Mouse (Mus musculus) ES-Bruce4 (cell line): Measurements from ENCODE around the gene Gm4787. TPM values are rescaled to one million over a fixed set of nuclear protein-coding genes. Genes with fewer than 3 reads are reported as not detected.
"Not testable (repeated sequence)": the region's sequence is repeated elsewhere in the genome, so short reads cannot be mapped to it uniquely, and the experiment has no call there.

Experiments used
- H3K27ac ChIP-seq: 2 replicates; pipeline ENCODE4 v1.5.1; 2012; ENCODE audit warnings: low read length, inconsistent platforms; ENCODE audit not compliant: insufficient read depth
- H3K27me3 ChIP-seq: 2 replicates; pipeline ENCODE4 v1.6.1; 2012; ENCODE audit warnings: mild to moderate bottlenecking, low read length, inconsistent platforms; ENCODE audit not compliant: control insufficient read depth, poor library complexity, insufficient read depth, severe bottlenecking
- H3K36me3 ChIP-seq: 2 replicates; pipeline ENCODE4 v1.6.1; 2012; ENCODE audit warnings: inconsistent platforms, mild to moderate bottlenecking, low read length, moderate library complexity; ENCODE audit not compliant: control insufficient read depth, poor library complexity, insufficient read depth, severe bottlenecking
- H3K4me1 ChIP-seq: one replicate; pipeline ENCODE4 v1.8.1; 2011; ENCODE audit warnings: low read length; ENCODE audit not compliant: control insufficient read depth, insufficient read depth
- H3K4me3 ChIP-seq: 2 replicates; pipeline ENCODE4 v1.5.1; 2011; ENCODE audit warnings: low read depth, mild to moderate bottlenecking, low read length
- H3K9ac ChIP-seq: 2 replicates; pipeline ENCODE4 v1.6.1; 2012; ENCODE audit warnings: low read depth, mild to moderate bottlenecking, inconsistent platforms; ENCODE audit not compliant: poor library complexity, severe bottlenecking
- H3K9me3 ChIP-seq: replicated peaks from 2 replicates; pipeline ENCODE4 v1.6.1; 2012; ENCODE audit warnings: mild to moderate bottlenecking, low read length, inconsistent platforms; ENCODE audit not compliant: control insufficient read depth, poor library complexity, insufficient read depth, severe bottlenecking
- CTCF ChIP-seq: IDR thresholded peaks from one replicate; pipeline ENCODE4 v1.8.1; 2011; ENCODE audit warnings: low read depth, low read length
- EP300 ChIP-seq: IDR thresholded peaks from 2 replicates; pipeline ENCODE4 v1.6.1; 2011; ENCODE audit warnings: low read depth, low read length; ENCODE audit not compliant: insufficient read depth
- POLR2A ChIP-seq: IDR thresholded peaks from one replicate; pipeline ENCODE4 v1.8.1; 2011; ENCODE audit warnings: low read length; ENCODE audit not compliant: insufficient read depth
- polyA plus RNA-seq: library from polyadenylated mRNA; stranded (reverse); fragments of >200 nt; gene quantifications from 2 replicates; pipeline ENCODE4 v1.2.4, GENCODE M21; 2011; ENCODE audit warnings: low read depth; ENCODE audit not compliant: missing spikeins, insufficient read depth, insufficient read length

The Gm4787 gene
- polyA plus RNA-seq: 1.4 and 2.2 TPM in 2 replicates

DNA sequence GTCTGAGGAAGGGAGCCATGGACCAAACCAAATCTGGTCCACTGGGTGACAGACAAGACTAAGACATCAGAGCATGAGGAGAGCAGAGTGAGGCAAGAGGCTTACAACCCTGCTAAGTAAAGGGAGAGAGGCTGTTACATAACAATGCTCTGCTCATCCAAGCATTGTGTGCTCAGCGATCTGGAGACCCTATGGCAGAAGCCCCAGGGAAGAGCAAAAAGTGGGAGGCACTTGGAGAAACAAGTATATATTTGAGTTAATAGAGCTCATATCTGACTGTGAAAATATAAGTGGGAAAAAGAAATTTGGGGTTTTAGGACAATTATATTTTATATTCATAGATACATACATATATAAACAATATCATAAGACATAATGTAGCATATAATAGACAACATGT, at the start of gene Gm4787:
Gene Gm4787, minus strand, starts transcription at position 101 of the 400 bp plus-strand sequence.
- not testable (repeated sequence) for H3K27me3 ChIP-seq, H3K4me1 ChIP-seq, H3K4me3 ChIP-seq, H3K36me3 ChIP-seq, H3K27ac ChIP-seq, H3K9ac ChIP-seq, H3K9me3 ChIP-seq

DNA sequence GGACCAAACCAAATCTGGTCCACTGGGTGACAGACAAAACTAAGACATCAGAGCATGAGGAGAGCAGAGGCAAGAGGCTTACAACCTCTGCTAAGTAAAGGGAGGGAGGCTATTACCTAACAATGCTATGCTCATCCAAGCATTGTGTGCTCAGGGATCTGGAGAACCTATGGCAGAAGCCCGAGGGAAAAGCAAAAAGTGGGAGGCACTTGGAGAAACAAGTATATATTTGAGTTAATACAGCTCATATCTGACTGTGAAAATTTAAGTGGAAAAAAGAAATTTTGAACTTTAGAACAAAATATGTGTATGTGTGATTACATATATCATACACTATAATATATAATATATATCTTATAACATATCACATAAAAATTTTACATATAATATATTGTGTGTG, 42.6 kb upstream of the Gm4787 start, which contains the start of gene Adam4:
Gene Adam4, minus strand, starts transcription at position 101 of the 400 bp plus-strand sequence.
- no peaks in the 10 kb centered on the region; the same call in 1 of the 2 replicates for H3K36me3 ChIP-seq
- H3K9me3 ChIP-seq: peaks cover 30% of the 10 kb centered on the region
- H3K9ac ChIP-seq: no peak within 1 kb of the TSS
- no peak within 1 kb of the TSS for H3K4me3 ChIP-seq
- H3K27me3 ChIP-seq: no peaks in the 10 kb centered on the region
- TF ChIP-seq POLR2A: no peak
- no peak for TF ChIP-seq CTCF
- TF ChIP-seq EP300: no peak
- no peaks in the 10 kb centered on the region for H3K4me1 ChIP-seq
- H3K27ac ChIP-seq: no peak within 1 kb of the TSS

DNA sequence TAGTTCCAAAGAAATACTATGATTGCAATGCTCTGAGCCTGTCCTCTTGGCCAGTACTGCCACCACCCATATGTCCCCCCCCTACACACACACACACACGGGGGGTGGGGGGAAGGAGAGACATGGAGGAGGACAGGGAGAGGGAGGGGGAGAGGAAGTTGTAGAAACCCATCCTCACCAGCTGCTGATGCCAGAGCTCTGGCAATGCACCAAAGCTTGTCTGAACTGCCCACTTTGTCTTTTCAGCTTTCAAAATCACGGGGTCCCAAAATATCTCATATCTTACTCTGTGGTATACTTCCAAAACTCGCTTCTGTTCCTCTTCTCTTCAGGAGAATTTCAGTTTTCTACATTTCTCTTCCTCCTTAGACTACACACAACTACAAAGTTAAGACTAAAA, 33.9 kb upstream of the Gm4787 start:
- Histone ChIP-seq H3K4me1 (no peaks in the 10 kb centered on the region), H3K27me3 (no peaks in the 10 kb centered on the region), H3K9ac (no peak overlapping the region), H3K9me3 (no peaks in the 10 kb centered on the region), H3K36me3 (no peaks in the 10 kb centered on the region), H3K4me3 (no peak overlapping the region), H3K27ac (no peak overlapping the region)
- TF ChIP-seq EP300: no peak
- TF ChIP-seq POLR2A: no peak
- TF ChIP-seq CTCF: no peak

DNA sequence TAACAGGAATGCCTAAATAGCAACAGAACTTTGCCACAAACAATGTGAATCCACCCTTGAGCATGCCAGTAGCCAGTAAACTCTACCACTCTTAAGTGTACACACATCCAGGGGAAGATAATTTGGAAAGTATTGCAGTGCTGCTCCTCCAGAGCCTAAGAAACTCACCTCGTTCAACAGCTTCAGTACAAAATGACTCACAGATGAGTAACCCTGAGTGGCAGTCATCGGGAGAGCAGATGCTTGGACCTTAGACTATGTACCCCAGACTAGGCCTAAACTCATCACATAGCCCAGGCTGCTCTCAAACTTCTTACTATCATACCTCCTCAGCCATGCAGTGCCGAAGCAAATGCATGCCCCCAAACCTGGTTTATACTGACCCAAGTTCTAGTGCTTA, 29.7 kb upstream of the Gm4787 start:
- H3K27me3 ChIP-seq: no peaks in the 10 kb centered on the region
- H3K36me3 ChIP-seq: no peaks in the 10 kb centered on the region
- H3K4me3 ChIP-seq: no peak overlapping the region
- H3K9me3 ChIP-seq: no peaks in the 10 kb centered on the region
- TF ChIP-seq POLR2A (no peak), EP300 (no peak), CTCF (no peak)
- H3K27ac ChIP-seq: no peak overlapping the region
- H3K9ac ChIP-seq: no peak overlapping the region
- H3K4me1 ChIP-seq: no peaks in the 10 kb centered on the region

DNA sequence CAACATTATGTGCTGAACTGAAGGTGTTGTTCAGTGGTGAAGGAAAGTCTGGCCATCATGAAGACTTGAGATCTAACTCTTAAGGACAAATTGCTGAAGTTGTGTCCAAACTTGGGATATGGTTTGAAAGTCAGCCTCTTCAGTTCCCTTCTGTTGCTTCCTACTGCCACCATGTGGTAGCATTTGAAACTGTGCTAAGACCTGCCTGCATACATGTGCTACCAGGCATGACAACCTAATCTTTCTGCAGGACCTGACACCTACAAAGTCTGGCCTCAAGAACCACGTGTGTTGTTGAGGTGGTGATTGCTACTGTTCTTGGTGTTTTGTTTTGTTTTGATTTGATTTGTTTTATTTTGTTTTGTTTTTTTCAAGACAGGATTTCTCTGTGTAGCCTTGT, 22.9 kb upstream of the Gm4787 start:
- Histone ChIP-seq H3K27me3 (no peaks in the 10 kb centered on the region), H3K27ac (no peak overlapping the region), H3K9me3 (no peaks in the 10 kb centered on the region), H3K9ac (no peak overlapping the region), H3K4me3 (no peak overlapping the region), H3K4me1 (no peaks in the 10 kb centered on the region), H3K36me3 (no peaks in the 10 kb centered on the region)
- TF ChIP-seq CTCF: no peak
- TF ChIP-seq EP300: no peak
- no peak for TF ChIP-seq POLR2A

DNA sequence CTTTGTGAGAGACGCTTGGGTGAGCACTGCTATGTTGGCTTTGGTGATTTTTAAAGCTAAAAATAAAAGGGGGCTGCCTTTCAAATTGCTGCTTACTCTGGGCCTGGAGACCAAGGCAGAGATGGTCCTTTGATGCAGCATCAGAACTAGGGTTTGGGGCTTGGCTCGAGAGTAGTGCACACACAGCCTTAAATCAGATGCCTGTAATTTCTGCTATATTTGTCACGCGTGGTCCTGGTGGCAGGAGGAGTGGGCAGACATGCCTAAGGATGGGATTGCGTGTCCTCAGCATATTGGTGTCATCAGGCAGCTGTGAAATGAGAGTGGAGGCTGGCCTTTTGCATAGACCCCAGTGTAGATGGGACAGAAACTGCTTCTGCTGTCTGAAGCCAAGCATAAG, 45.4 kb downstream of the Gm4787 start:
- no peaks in the 10 kb centered on the region for H3K4me1 ChIP-seq
- H3K27me3 ChIP-seq: peaks cover 3% of the 10 kb centered on the region
- TF ChIP-seq EP300 (no peak), POLR2A (no peak), CTCF (no peak)

More for the DNA sequence above, 45.4 kb downstream of the Gm4787 start:
- H3K36me3 ChIP-seq: no peaks in the 10 kb centered on the region
- H3K9me3 ChIP-seq: no peaks in the 10 kb centered on the region
- H3K27ac ChIP-seq: no peak overlapping the region
- H3K9ac ChIP-seq: no peak overlapping the region
- H3K4me3 ChIP-seq: no peak overlapping the region
